ENCODE assay signal across 8 mouse cellular contexts in the genomic region with DNA sequence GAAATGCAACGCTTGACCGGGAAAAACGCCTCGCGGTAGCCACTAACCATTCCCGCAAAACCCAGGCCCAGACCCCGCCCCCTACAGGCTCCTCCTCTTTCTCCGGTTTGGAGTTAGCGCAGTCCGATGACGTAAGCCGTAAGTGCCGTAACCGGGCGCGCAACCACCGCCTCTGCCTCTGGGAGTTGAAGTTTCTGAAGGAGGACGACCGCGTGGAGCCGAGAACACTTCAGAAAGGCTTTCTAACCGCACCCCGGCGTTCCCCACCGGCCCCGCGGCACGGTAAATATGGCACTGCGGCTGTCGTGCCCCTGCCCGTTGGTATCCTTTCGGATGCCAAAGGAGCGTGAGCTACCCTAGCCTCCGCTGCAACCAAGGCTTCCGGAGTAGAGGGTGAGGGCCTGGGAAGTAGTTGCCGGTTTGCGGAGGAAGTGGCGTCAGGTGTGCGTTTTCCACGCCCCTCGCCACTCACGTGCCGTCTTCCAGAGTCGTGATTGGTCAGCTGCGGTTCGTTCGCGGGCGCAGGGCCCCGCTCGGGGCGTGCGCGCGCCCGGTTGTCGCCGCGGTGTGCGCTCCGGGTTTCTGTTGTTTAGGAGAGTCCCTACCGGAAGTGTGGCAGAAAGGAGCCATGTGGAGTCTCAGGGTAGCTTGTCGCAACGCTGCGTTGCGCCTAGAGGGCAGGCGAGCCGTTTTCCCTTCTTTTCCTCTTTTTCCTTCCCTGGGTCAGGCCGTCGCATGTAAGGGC. TPM values are rescaled to one million over a fixed set of nuclear protein-coding genes. Genes with fewer than 3 reads are reported as not detected.
A peak's percentile ranks its signal among the peaks of the same experiment; 100 is the strongest.
DNase-seq lines count a peak whose midpoint lies in the region; ATAC-seq and TF ChIP-seq lines count a peak whose summit lies in the region.

TSS of gene Trmt10a (plus strand) at position 134 of the 745 bp plus-strand sequence.

- peak; percentile 43 for TF ChIP-seq CTCF in heart, adult 2 months (IDR thresholded peaks at IDR 0.05)

- peak; percentile 98 for ATAC-seq in embryonic facial prominence, embryonic 14.5 days (ENCODE audit: low read depth)
- peak; percentile 99 for ATAC-seq in limb, embryonic 13.5 days (ENCODE audit: low FRiP score, low read depth)
- ATAC-seq in midbrain, embryonic 16.5 days: peak; percentile 99

- H3K4me2 ChIP-seq in embryonic facial prominence, embryonic 14.5 days (ENCODE audit: low read depth, low read length): peak within 1 kb of the TSS; percentile 83
- H3K4me2 ChIP-seq in limb, embryonic 13.5 days (replicated peaks): peak within 1 kb of the TSS; percentile 73
- peak within 1 kb of the TSS; percentile 85 for H3K4me2 ChIP-seq in midbrain, embryonic 16.5 days (ENCODE audit: low read length)

- H3K36me3 ChIP-seq in embryonic facial prominence, embryonic 14.5 days (ENCODE audit: control insufficient read depth, insufficient read depth, low read length): no peaks in the 10 kb centered on the region
- H3K36me3 ChIP-seq in heart, adult 2 months (ENCODE audit: control insufficient read depth, insufficient read depth, low read length): peaks cover 3% of the 10 kb centered on the region; the same call in 1 of the 2 replicates
- H3K36me3 ChIP-seq in limb, embryonic 13.5 days: no peaks in the 10 kb centered on the region
- H3K36me3 ChIP-seq in midbrain, embryonic 16.5 days (ENCODE audit: control insufficient read depth, insufficient read depth, low read length): no peaks in the 10 kb centered on the region

- DNase-seq in 3T3-L1 (ENCODE audit: low read depth, low spot score): peak; percentile 99
- DNase-seq in adrenal gland, postnatal 4 days (ENCODE audit: low spot score in 2 of 2): peak; percentile 88 to 93
- peak; percentile 99 for DNase-seq in embryonic facial prominence, embryonic 14.5 days (ENCODE audit: low spot score)
- peak; percentile 98 for DNase-seq in heart, adult 2 months
- peak; percentile 98 to 99 for DNase-seq in kidney, adult 8-10 months
- DNase-seq in spleen, postnatal 10 days (ENCODE audit: low spot score in 2 of 2): peak; percentile 95 to 99

- H3K79me2 ChIP-seq in heart, adult 2 months (replicated peaks; ENCODE audit: control insufficient read depth, insufficient read depth, low read length): no peaks in the 10 kb centered on the region

- peak within 1 kb of the TSS; percentile 89 for H3K9ac ChIP-seq in embryonic facial prominence, embryonic 14.5 days (ENCODE audit: low read depth, low read length)
- peak within 1 kb of the TSS; percentile 87 for H3K9ac ChIP-seq in heart, adult 2 months (ENCODE audit: low read depth, low read length)
- H3K9ac ChIP-seq in limb, embryonic 13.5 days: peak within 1 kb of the TSS; percentile 80
- peak within 1 kb of the TSS; percentile 79 for H3K9ac ChIP-seq in midbrain, embryonic 16.5 days (ENCODE audit: low read depth, low read length)

- no peak for TF ChIP-seq EP300 in heart, adult 2 months (IDR thresholded peaks at IDR 0.05; ENCODE audit: insufficient read depth, low read depth, low read length)

- H3K4me3 ChIP-seq in embryonic facial prominence, embryonic 14.5 days (ENCODE audit: low read depth, low read length): peak within 1 kb of the TSS; percentile 51
- H3K4me3 ChIP-seq in heart, adult 2 months: peak within 1 kb of the TSS; percentile 99
- peak within 1 kb of the TSS; percentile 64 for H3K4me3 ChIP-seq in limb, embryonic 13.5 days
- H3K4me3 ChIP-seq in midbrain, embryonic 16.5 days (ENCODE audit: low read depth, low read length): peak within 1 kb of the TSS; percentile 73

- TF ChIP-seq POLR2A in heart, adult 2 months (IDR thresholded peaks at IDR 0.05; ENCODE audit: insufficient read depth, low read depth, low read length): peak; percentile 91

- no peaks in the 10 kb centered on the region for H3K9me3 ChIP-seq in embryonic facial prominence, embryonic 14.5 days (ENCODE audit: control insufficient read depth, low read length)
- no peaks in the 10 kb centered on the region for H3K9me3 ChIP-seq in limb, embryonic 13.5 days
- no peaks in the 10 kb centered on the region for H3K9me3 ChIP-seq in midbrain, embryonic 16.5 days (replicated peaks; ENCODE audit: control insufficient read depth, low read length, poor library complexity, severe bottlenecking)

- under 1% methylated on average over 66 of the region's 70 CpGs for WGBS in embryonic facial prominence, embryonic 14.5 days
- under 1% methylated on average over 70 of the region's 70 CpGs for WGBS in heart, adult 2 months
- under 1% methylated on average over 70 of the region's 70 CpGs for WGBS in limb, embryonic 13.5 days
- WGBS in midbrain, embryonic 16.5 days: under 1% methylated on average over 70 of the region's 70 CpGs

- peak within 1 kb of the TSS; percentile 99 for H3K27ac ChIP-seq in embryonic facial prominence, embryonic 14.5 days (replicated peaks; ENCODE audit: low read depth, low read length)
- H3K27ac ChIP-seq in heart, adult 2 months: peak within 1 kb of the TSS; percentile 98
- H3K27ac ChIP-seq in limb, embryonic 13.5 days: peak within 1 kb of the TSS; percentile 98
- H3K27ac ChIP-seq in midbrain, embryonic 16.5 days (ENCODE audit: low read length): peak within 1 kb of the TSS; percentile 98

- no peaks in the 10 kb centered on the region for H3K27me3 ChIP-seq in embryonic facial prominence, embryonic 14.5 days (replicated peaks; ENCODE audit: control insufficient read depth, insufficient read depth, low read length)
- H3K27me3 ChIP-seq in heart, adult 2 months (ENCODE audit: control insufficient read depth, insufficient read depth, low read length): no peaks in the 10 kb centered on the region
- H3K27me3 ChIP-seq in limb, embryonic 13.5 days: no peaks in the 10 kb centered on the region
- no peaks in the 10 kb centered on the region for H3K27me3 ChIP-seq in midbrain, embryonic 16.5 days (ENCODE audit: control insufficient read depth, insufficient read depth, low read depth, low read length)

- H3K4me1 ChIP-seq in embryonic facial prominence, embryonic 14.5 days (ENCODE audit: control insufficient read depth, insufficient read depth, low read length): peaks cover 6% of the 10 kb centered on the region
- peaks cover 2% of the 10 kb centered on the region; the same call in 1 of the 2 replicates for H3K4me1 ChIP-seq in heart, adult 2 months (ENCODE audit: control insufficient read depth, insufficient read depth, low read length)
- H3K4me1 ChIP-seq in limb, embryonic 13.5 days: peaks cover 8% of the 10 kb centered on the region; the same call in 1 of the 2 replicates
- peaks cover 11% of the 10 kb centered on the region for H3K4me1 ChIP-seq in midbrain, embryonic 16.5 days (ENCODE audit: control insufficient read depth, insufficient read depth, low read length)

- intact Hi-C loops in heart, adult 2 months (cut with DNase I): loop anchor here (2.0 kb wide), 4 partner anchors 47 to 365 kb away; partner anchors contain the start of genes Gm5105 and H2afz

RNA-seq across cellular contexts. Expression of gene Trmt10a, which starts in this region (rescaled TPM):
- 10 to 100 TPM in 1 of 2 experiments, 1 to 10 TPM in 1; 6.6 to 12.5 TPM for total RNA-seq in adrenal gland, postnatal 4 days (2021)
- polyA plus RNA-seq in embryonic facial prominence, embryonic 14.5 days (2014; fragmentation: Nextera tagmentation; extraction: Ambion mirVana): 10.7 and 11.2 TPM in 2 replicates
- total RNA-seq in heart, adult 2 months (2021): 1 to 10 TPM; 3.2 to 3.8 TPM
- polyA plus RNA-seq in heart, adult 2 months (2012; rRNA removed): 0.47 and 1.3 TPM in 2 replicates
- polyA plus RNA-seq in limb, embryonic 13.5 days (2015; fragmentation: Nextera tagmentation; extraction: Ambion mirVana): 11.1 and 11.2 TPM in 2 replicates
- polyA plus RNA-seq in midbrain, embryonic 16.5 days (2015; fragmentation: Nextera tagmentation; extraction: Ambion mirVana): 6.9 and 7.9 TPM in 2 replicates

Comparison
In these comparisons a context has a peak if more than half of its experiments do, and no peak if none do; other contexts are left out.
1. Peak in every context shown above with its lines: DNase-seq, ATAC-seq, H3K4me3 ChIP-seq and H3K27ac ChIP-seq.